Comparison of ENCODE assay signal across 9 mouse cellular contexts in genomic region chr5:142445709-142446108, GRCm38 (mm10). TPM values are rescaled to one million over a fixed set of nuclear protein-coding genes. Genes with fewer than 3 reads are reported as not detected.
DNase-seq lines count a peak whose midpoint lies in the region; ATAC-seq and TF ChIP-seq lines count a peak whose summit lies in the region.
"Had no signal": no experiment of that assay in that cellular context is flagged by ENCODE, and none has a peak within 500 bp of the region (broad histone marks: within the 10 kb centered on the region; RNA-seq: fewer than 3 reads in every experiment).

No protein-coding gene starts in this region.

- no peak; the same call in 1 of the 2 replicates for TF ChIP-seq CTCF in midbrain, postnatal 0 days (IDR thresholded peaks at IDR 0.05)

- no peaks in the 10 kb centered on the region for H3K27me3 ChIP-seq in hindbrain, embryonic 10.5 days (ENCODE audit: insufficient read depth, poor library complexity, severe bottlenecking)
- H3K27me3 ChIP-seq in hindbrain, embryonic 16.5 days (replicated peaks; ENCODE audit: control insufficient read depth, insufficient read depth, low read length): no peaks in the 10 kb centered on the region
- H3K27me3 ChIP-seq in hindbrain, embryonic 12.5 days: no peaks in the 10 kb centered on the region
- H3K27me3 ChIP-seq in midbrain, postnatal 0 days (ENCODE audit: insufficient read depth, low read length): no peaks in the 10 kb centered on the region

- no peak overlapping the region for H3K9ac ChIP-seq in hindbrain, embryonic 16.5 days (ENCODE audit: low read depth, low read length)
- H3K9ac ChIP-seq in hindbrain, embryonic 12.5 days: 0 out of 2 replicates have a peak overlapping the region, but pooled peaks have one; percentile 32
- H3K9ac ChIP-seq in midbrain, postnatal 0 days (replicated peaks; ENCODE audit: low read length, poor library complexity, severe bottlenecking): no peak overlapping the region

- H3K36me3 ChIP-seq in hindbrain, embryonic 10.5 days: peaks cover 26% of the 10 kb centered on the region
- no peaks in the 10 kb centered on the region; the same call in 1 of the 2 replicates for H3K36me3 ChIP-seq in hindbrain, embryonic 16.5 days (ENCODE audit: control insufficient read depth, insufficient read depth, low read length)
- H3K36me3 ChIP-seq in hindbrain, embryonic 12.5 days: peaks cover 15% of the 10 kb centered on the region
- H3K36me3 ChIP-seq in midbrain, postnatal 0 days (ENCODE audit: insufficient read depth, low read length): peaks cover 12% of the 10 kb centered on the region

- no peaks in the 10 kb centered on the region for H3K9me3 ChIP-seq in hindbrain, embryonic 10.5 days
- H3K9me3 ChIP-seq in hindbrain, embryonic 16.5 days (ENCODE audit: control insufficient read depth, low read length): no peaks in the 10 kb centered on the region
- no peaks in the 10 kb centered on the region for H3K9me3 ChIP-seq in hindbrain, embryonic 12.5 days (replicated peaks)
- no peaks in the 10 kb centered on the region for H3K9me3 ChIP-seq in midbrain, postnatal 0 days (ENCODE audit: low read length)

- H3K27ac ChIP-seq in hindbrain, embryonic 10.5 days: peak overlapping the region; percentile 77
- no peak overlapping the region for H3K27ac ChIP-seq in hindbrain, embryonic 16.5 days (ENCODE audit: low read depth, low read length)
- H3K27ac ChIP-seq in hindbrain, embryonic 12.5 days: peak overlapping the region; percentile 53; the same call in 1 of the 2 replicates
- no peak overlapping the region for H3K27ac ChIP-seq in midbrain, postnatal 0 days (ENCODE audit: low read depth, low read length)
- H3K27ac ChIP-seq: kidney, postnatal 0 days had no signal

- no peak overlapping the region for H3K4me2 ChIP-seq in hindbrain, embryonic 16.5 days (ENCODE audit: low read length)
- no peak overlapping the region for H3K4me2 ChIP-seq in hindbrain, embryonic 12.5 days (replicated peaks)
- no peak overlapping the region for H3K4me2 ChIP-seq in midbrain, postnatal 0 days (ENCODE audit: low read depth, low read length, poor library complexity, severe bottlenecking)

- ATAC-seq in hindbrain, embryonic 16.5 days: no peak
- no peak for ATAC-seq in hindbrain, embryonic 12.5 days (ENCODE audit: low FRiP score)
- no peak for ATAC-seq in midbrain, postnatal 0 days (ENCODE audit: low FRiP score)
- ATAC-seq in inflammation-experienced regulatory T-cells, adult 6 months: no peak

- peak; percentile 40 for DNase-seq in hindbrain, embryonic 10.5 days (ENCODE audit: low spot score)
- DNase-seq in ZHBTc4 (ENCODE audit: low read depth, low spot score): peak; percentile 76
- peak; percentile 38 for DNase-seq in midbrain, postnatal 0 days (ENCODE audit: low spot score)
- DNase-seq in layer of hippocampus, adult 9-11 months: no peak
- no peak for DNase-seq in frontal cortex, postnatal 36 days (ENCODE audit: low spot score in 2 of 2)

- peaks cover 76% of the 10 kb centered on the region for H3K4me1 ChIP-seq in hindbrain, embryonic 10.5 days (replicated peaks)
- H3K4me1 ChIP-seq in hindbrain, embryonic 16.5 days (ENCODE audit: control insufficient read depth, insufficient read depth, low read depth, low read length): peaks cover 19% of the 10 kb centered on the region
- peaks cover 58% of the 10 kb centered on the region for H3K4me1 ChIP-seq in hindbrain, embryonic 12.5 days
- H3K4me1 ChIP-seq in midbrain, postnatal 0 days (ENCODE audit: insufficient read depth, low read length): no peaks in the 10 kb centered on the region; the same call in 1 of the 2 replicates

- WGBS in hindbrain, embryonic 10.5 days: 49% methylated on average over 8 of the region's 8 CpGs
- 35% methylated on average over 8 of the region's 8 CpGs for WGBS in hindbrain, embryonic 16.5 days
- WGBS in hindbrain, embryonic 12.5 days: 34% methylated on average over 8 of the region's 8 CpGs
- 41% methylated on average over 8 of the region's 8 CpGs for WGBS in midbrain, postnatal 0 days

- 0 out of 2 replicates have a peak overlapping the region, but pooled peaks have one; percentile 1 for H3K4me3 ChIP-seq in hindbrain, embryonic 10.5 days
- H3K4me3 ChIP-seq in hindbrain, embryonic 16.5 days (ENCODE audit: low read length): no peak overlapping the region
- no peak overlapping the region for H3K4me3 ChIP-seq in hindbrain, embryonic 12.5 days
- H3K4me3 ChIP-seq in midbrain, postnatal 0 days (ENCODE audit: low read depth, low read length): no peak overlapping the region

RNA-seq across cellular contexts. Expression of gene Ap5z1, which starts 18.0 kb away (rescaled TPM):
- polyA plus RNA-seq in hindbrain, embryonic 10.5 days (2016; fragmentation: Nextera tagmentation; extraction: Ambion mirVana): 13.5 and 16.9 TPM in 2 replicates
- 12.3 and 13.7 TPM in 2 replicates for polyA plus RNA-seq in hindbrain, embryonic 16.5 days (2015; fragmentation: Nextera tagmentation; extraction: Ambion mirVana)
- 14.9 and 15.6 TPM in 2 replicates for polyA plus RNA-seq in hindbrain, embryonic 12.5 days (2016; fragmentation: Nextera tagmentation; extraction: Ambion mirVana)
- total RNA-seq in midbrain, postnatal 0 days (2014; rRNA removed): 11.5 and 15.3 TPM in 2 replicates
- 6.6 and 7.1 TPM in 2 replicates for polyA plus RNA-seq in midbrain, postnatal 0 days (2015; fragmentation: Nextera tagmentation; extraction: Ambion mirVana)
- polyA plus RNA-seq in inflammation-experienced regulatory T-cells, adult 6 months (2017; shearing (Covaris generic)): 10 to 100 TPM; 16.8 to 19.4 (median 19.1) TPM

RNA-seq across cellular contexts. Expression of gene Foxk1, which starts 44.4 kb away (rescaled TPM):
- polyA plus RNA-seq in hindbrain, embryonic 10.5 days (2016; fragmentation: Nextera tagmentation; extraction: Ambion mirVana): 5.2 and 5.5 TPM in 2 replicates
- 3.1 and 5.1 TPM in 2 replicates for polyA plus RNA-seq in hindbrain, embryonic 16.5 days (2015; fragmentation: Nextera tagmentation; extraction: Ambion mirVana)
- polyA plus RNA-seq in hindbrain, embryonic 12.5 days (2016; fragmentation: Nextera tagmentation; extraction: Ambion mirVana): 7.9 and 8.8 TPM in 2 replicates
- 28.0 and 30.0 TPM in 2 replicates for total RNA-seq in midbrain, postnatal 0 days (2014; rRNA removed)
- 4.9 and 7.1 TPM in 2 replicates for polyA plus RNA-seq in midbrain, postnatal 0 days (2015; fragmentation: Nextera tagmentation; extraction: Ambion mirVana)
- polyA plus RNA-seq in inflammation-experienced regulatory T-cells, adult 6 months (2017; shearing (Covaris generic)): 10 to 100 TPM in 1 of 3 experiments, 1 to 10 TPM in 2; 6.3 to 10.1 (median 8.5) TPM

Comparison
In these comparisons a context has a peak if more than half of its experiments do, and no peak if none do; other contexts are left out.
1. H3K27ac ChIP-seq: peak in hindbrain, embryonic 10.5 days (single experiment) and hindbrain, embryonic 12.5 days (single experiment); none in hindbrain, embryonic 16.5 days (single experiment) and midbrain, postnatal 0 days (single experiment).
2. DNase-seq: peak in hindbrain, embryonic 10.5 days (single experiment), ZHBTc4 (single experiment) and midbrain, postnatal 0 days (single experiment); none in layer of hippocampus, adult 9-11 months (single experiment) and frontal cortex, postnatal 36 days (0 of 2).